ENCODE assay signal across 9 mouse cellular contexts in genomic region chr10:76391786-76392185, GRCm38 (mm10). TPM values are rescaled to one million over a fixed set of nuclear protein-coding genes. Genes with fewer than 3 reads are reported as not detected.
DNase-seq lines count a peak whose midpoint lies in the region; ATAC-seq and TF ChIP-seq lines count a peak whose summit lies in the region.
"Had no signal": no experiment of that assay in that cellular context is flagged by ENCODE, and none has a peak within 500 bp of the region (broad histone marks: within the 10 kb centered on the region; RNA-seq: fewer than 3 reads in every experiment).

No protein-coding gene starts in this region.

- DNase-seq in cerebellum, adult 11 months: peak; percentile 56
- peak; percentile 31 for DNase-seq in gastrocnemius, postnatal 10 days
- no peak for DNase-seq in urinary bladder, postnatal 4 days (ENCODE audit: low spot score in 2 of 2)
- no peak for DNase-seq in left cerebral cortex, adult 11 months (ENCODE audit: low spot score)

- TF ChIP-seq CTCF in intestine, postnatal 0 days (IDR thresholded peaks at IDR 0.05; ENCODE audit: low read depth): peak; percentile 71
- TF ChIP-seq CTCF in ES-Bruce4 (IDR thresholded peaks at IDR 0.05; ENCODE audit: low read depth, low read length): peak; percentile 85

- H3K4me3 ChIP-seq in intestine, postnatal 0 days (ENCODE audit: low read depth, low read length): no peak overlapping the region
- no peak overlapping the region for H3K4me3 ChIP-seq in intestine, embryonic 16.5 days (ENCODE audit: low read length)
- no peak overlapping the region for H3K4me3 ChIP-seq in ES-Bruce4 (ENCODE audit: low read depth, low read length)

- no peak overlapping the region for H3K4me2 ChIP-seq in intestine, postnatal 0 days (replicated peaks; ENCODE audit: low read depth)
- H3K4me2 ChIP-seq in intestine, embryonic 16.5 days (ENCODE audit: low read depth, low read length): no peak overlapping the region

- H3K9ac ChIP-seq in intestine, postnatal 0 days (ENCODE audit: low read depth, low read length): no peak overlapping the region
- H3K9ac ChIP-seq in intestine, embryonic 16.5 days (ENCODE audit: low read depth, low read length): no peak overlapping the region
- no peak overlapping the region for H3K9ac ChIP-seq in ES-Bruce4 (ENCODE audit: low read depth, poor library complexity, severe bottlenecking)

- peaks cover 59% of the 10 kb centered on the region for H3K36me3 ChIP-seq in intestine, postnatal 0 days (ENCODE audit: control insufficient read depth, insufficient read depth)
- H3K36me3 ChIP-seq in intestine, embryonic 16.5 days (ENCODE audit: control insufficient read depth, insufficient read depth, low read length): peaks cover 26% of the 10 kb centered on the region
- peaks cover 35% of the 10 kb centered on the region for H3K36me3 ChIP-seq in ES-Bruce4 (ENCODE audit: control insufficient read depth, insufficient read depth, low read length, poor library complexity, severe bottlenecking)

- H3K27me3 ChIP-seq in intestine, postnatal 0 days (replicated peaks; ENCODE audit: control insufficient read depth, insufficient read depth, low read length): no peaks in the 10 kb centered on the region
- no peaks in the 10 kb centered on the region for H3K27me3 ChIP-seq in intestine, embryonic 16.5 days (replicated peaks; ENCODE audit: control insufficient read depth, insufficient read depth, low read length)
- no peaks in the 10 kb centered on the region for H3K27me3 ChIP-seq in ES-Bruce4 (ENCODE audit: control insufficient read depth, insufficient read depth, low read length, poor library complexity, severe bottlenecking)

- no peak overlapping the region for H3K27ac ChIP-seq in intestine, postnatal 0 days (ENCODE audit: low read depth, low read length)
- H3K27ac ChIP-seq in intestine, embryonic 16.5 days (ENCODE audit: low read length): no peak overlapping the region
- H3K27ac ChIP-seq in ES-Bruce4 (ENCODE audit: insufficient read depth, low read length): no peak overlapping the region

- TF ChIP-seq EP300 in ES-Bruce4 (IDR thresholded peaks at IDR 0.05; ENCODE audit: insufficient read depth, low read depth, low read length): no peak

- 84% methylated on average over 9 of the region's 9 CpGs for WGBS in intestine, postnatal 0 days
- WGBS in intestine, embryonic 16.5 days: 87% methylated on average over 9 of the region's 9 CpGs

- H3K9me3 ChIP-seq in intestine, postnatal 0 days (ENCODE audit: control insufficient read depth): no peaks in the 10 kb centered on the region
- no peaks in the 10 kb centered on the region for H3K9me3 ChIP-seq in intestine, embryonic 16.5 days (ENCODE audit: control insufficient read depth, low read length)
- H3K9me3 ChIP-seq in ES-Bruce4 (replicated peaks; ENCODE audit: control insufficient read depth, insufficient read depth, low read length, poor library complexity, severe bottlenecking): no peaks in the 10 kb centered on the region

- no peaks in the 10 kb centered on the region for H3K4me1 ChIP-seq in intestine, postnatal 0 days (replicated peaks; ENCODE audit: control insufficient read depth, insufficient read depth, low read length)
- no peaks in the 10 kb centered on the region for H3K4me1 ChIP-seq in intestine, embryonic 16.5 days (ENCODE audit: control insufficient read depth, insufficient read depth, low read length)
- H3K4me1 ChIP-seq in ES-Bruce4 (ENCODE audit: control insufficient read depth, insufficient read depth, low read length): no peaks in the 10 kb centered on the region

- no peak for ATAC-seq in intestine, postnatal 0 days
- ATAC-seq in intestine, embryonic 16.5 days: no peak
- 0 out of 2 replicates have a peak, but pooled peaks have one; percentile 52 for ATAC-seq in megakaryocyte-erythroid progenitor cell, adult 5-6 weeks (replicated peaks; ENCODE audit: low FRiP score, low TSS enrichment, poor library complexity, severe bottlenecking)

- no peak for TF ChIP-seq POLR2A in ES-Bruce4 (IDR thresholded peaks at IDR 0.05; ENCODE audit: insufficient read depth, low read length)

RNA-seq across cellular contexts. Expression of gene Dip2a, which starts 46.7 kb away (rescaled TPM):
- 5.0 and 6.3 TPM in 2 replicates for polyA plus RNA-seq in intestine, postnatal 0 days (2015; fragmentation: Nextera tagmentation; extraction: Ambion mirVana)
- 6.3 and 7.8 TPM in 2 replicates for polyA plus RNA-seq in intestine, embryonic 16.5 days (2015; fragmentation: Nextera tagmentation; extraction: Ambion mirVana)
- polyA plus RNA-seq in ES-Bruce4 (2011; ENCODE audit: insufficient read depth, insufficient read length, low read depth, missing spikeins): 10.4 and 12.5 TPM in 2 replicates
- 10 to 100 TPM; 11.0 to 16.9 TPM for total RNA-seq in gastrocnemius, postnatal 10 days (2021)
- 1.6 and 2.4 TPM in 2 replicates for total RNA-seq in megakaryocyte-erythroid progenitor cell, adult 5-6 weeks (2014; fragmentation: Nextera tagmentation)
- total RNA-seq in megakaryocyte-erythroid progenitor cell, adult 5-6 weeks (2017): 0.76 and 3.1 TPM in 2 replicates

RNA-seq across cellular contexts. Expression of gene AC141477.1, which starts 48.5 kb away (rescaled TPM):
- polyA plus RNA-seq in intestine, postnatal 0 days (2015; fragmentation: Nextera tagmentation; extraction: Ambion mirVana): not detected in 2 replicates
- not detected in 2 replicates for polyA plus RNA-seq in intestine, embryonic 16.5 days (2015; fragmentation: Nextera tagmentation; extraction: Ambion mirVana)
- polyA plus RNA-seq in ES-Bruce4 (2011; ENCODE audit: insufficient read depth, insufficient read length, low read depth, missing spikeins): 47.3 and 67.3 TPM in 2 replicates
- not detected for total RNA-seq in gastrocnemius, postnatal 10 days (2021)
- total RNA-seq in megakaryocyte-erythroid progenitor cell, adult 5-6 weeks (2014; fragmentation: Nextera tagmentation): 4.1 TPM in 1 of 2 replicates, not detected in the other
- not detected in 2 replicates for total RNA-seq in megakaryocyte-erythroid progenitor cell, adult 5-6 weeks (2017)
- total RNA-seq: layer of hippocampus, postnatal 25 days had no signal

RNA-seq across cellular contexts. Expression of gene Pcnt, which starts 50.8 kb away (rescaled TPM):
- 5.6 and 6.2 TPM in 2 replicates for polyA plus RNA-seq in intestine, postnatal 0 days (2015; fragmentation: Nextera tagmentation; extraction: Ambion mirVana)
- 10.1 and 10.7 TPM in 2 replicates for polyA plus RNA-seq in intestine, embryonic 16.5 days (2015; fragmentation: Nextera tagmentation; extraction: Ambion mirVana)
- 42.2 and 47.0 TPM in 2 replicates for polyA plus RNA-seq in ES-Bruce4 (2011; ENCODE audit: insufficient read depth, insufficient read length, low read depth, missing spikeins)
- 10 to 100 TPM; 45.1 to 56.7 TPM for total RNA-seq in gastrocnemius, postnatal 10 days (2021)
- total RNA-seq in megakaryocyte-erythroid progenitor cell, adult 5-6 weeks (2014; fragmentation: Nextera tagmentation): 43.2 and 60.4 TPM in 2 replicates
- total RNA-seq in megakaryocyte-erythroid progenitor cell, adult 5-6 weeks (2017): 58.8 and 71.6 TPM in 2 replicates

RNA-seq across cellular contexts. Expression of gene 2610028H24Rik, which starts 57.1 kb away (rescaled TPM):
- polyA plus RNA-seq in intestine, postnatal 0 days (2015; fragmentation: Nextera tagmentation; extraction: Ambion mirVana): not detected in 2 replicates
- polyA plus RNA-seq in intestine, embryonic 16.5 days (2015; fragmentation: Nextera tagmentation; extraction: Ambion mirVana): not detected in 2 replicates
- polyA plus RNA-seq in ES-Bruce4 (2011; ENCODE audit: insufficient read depth, insufficient read length, low read depth, missing spikeins): not detected in 2 replicates
- total RNA-seq in gastrocnemius, postnatal 10 days (2021): under 1 TPM; 0.21 to 0.38 TPM
- total RNA-seq in megakaryocyte-erythroid progenitor cell, adult 5-6 weeks (2014; fragmentation: Nextera tagmentation): not detected in 2 replicates
- total RNA-seq in megakaryocyte-erythroid progenitor cell, adult 5-6 weeks (2017): not detected in 2 replicates
- total RNA-seq: layer of hippocampus, postnatal 25 days had no signal

Comparison
In these comparisons a context has a peak if more than half of its experiments do, and no peak if none do; other contexts are left out.
1. DNase-seq: peak in cerebellum, adult 11 months (single experiment) and gastrocnemius, postnatal 10 days (single experiment); none in urinary bladder, postnatal 4 days (0 of 2) and left cerebral cortex, adult 11 months (single experiment).
2. RNA of gene AC141477.1, which starts 48.5 kb away (polyA plus RNA-seq): 47.3 to 67.3 TPM in ES-Bruce4; not detected in intestine, postnatal 0 days and not detected in intestine, embryonic 16.5 days; every median in the first group is over 10 times any median in the second.